Mouse (Mus musculus): ENCODE results near the gene Col12a1.

DNA sequence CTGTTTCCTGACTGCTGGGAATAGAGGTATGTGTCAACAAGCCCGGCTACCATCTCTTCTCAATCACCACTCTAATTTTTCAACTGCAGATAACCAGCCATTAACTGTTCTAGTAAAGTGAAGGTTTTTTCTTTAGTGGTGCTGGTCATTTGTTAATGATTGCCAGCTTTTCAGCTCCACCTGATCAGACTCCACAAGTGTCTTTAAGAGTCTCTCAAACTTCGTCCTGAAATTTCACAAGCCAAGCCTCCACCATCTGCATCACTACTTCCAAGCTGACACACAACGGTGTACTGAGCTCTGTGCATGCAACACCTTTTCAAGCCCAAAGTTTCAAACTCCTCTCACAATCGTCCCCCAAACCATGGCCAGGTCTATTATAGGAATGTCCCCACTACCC, 46.7 kb upstream of the Col12a1 start:
- TF ChIP-seq CTCF (IDR thresholded peaks at IDR 0.05; ENCODE audit: borderline replicate concordance, extremely low read depth, insufficient read depth, insufficient read length) (no peak), POLR2A (IDR thresholded peaks at IDR 0.05; ENCODE audit: borderline replicate concordance, extremely low read depth, insufficient read depth, insufficient read length, poor library complexity, severe bottlenecking) (no peak)

Measured in brain, embryonic 14.5 days (tissue).